ENCODE assay signal across 10 mouse cellular contexts in genomic region chr10:70149093-70149492, GRCm38 (mm10). TPM values are rescaled to one million over a fixed set of nuclear protein-coding genes. Genes with fewer than 3 reads are reported as not detected.
DNase-seq lines count a peak whose midpoint lies in the region; ATAC-seq and TF ChIP-seq lines count a peak whose summit lies in the region.
"Had no signal": no experiment of that assay in that cellular context is flagged by ENCODE, and none has a peak within 500 bp of the region (broad histone marks: within the 10 kb centered on the region; RNA-seq: fewer than 3 reads in every experiment).

No protein-coding gene starts in this region.

- peaks cover 9% of the 10 kb centered on the region; the same call in 1 of the 2 replicates for H3K4me1 ChIP-seq in lung, embryonic 14.5 days (ENCODE audit: insufficient read depth)
- peaks cover 43% of the 10 kb centered on the region for H3K4me1 ChIP-seq in hindbrain, embryonic 13.5 days (replicated peaks)
- H3K4me1 ChIP-seq in intestine, embryonic 16.5 days (ENCODE audit: control insufficient read depth, insufficient read depth, low read length), result peaks cover 17% of the 10 kb centered on the region

- no peak overlapping the region for H3K27ac ChIP-seq in lung, embryonic 14.5 days (ENCODE audit: low read depth)
- peak overlapping the region; percentile 6; the same call in 1 of the 2 replicates for H3K27ac ChIP-seq in hindbrain, embryonic 13.5 days
- no peak overlapping the region for H3K27ac ChIP-seq in intestine, embryonic 16.5 days (ENCODE audit: low read length)
- H3K27ac ChIP-seq: liver, embryonic 15.5 days had no signal

- H3K27me3 ChIP-seq in lung, embryonic 14.5 days (ENCODE audit: insufficient read depth, low read length), result no peaks in the 10 kb centered on the region
- H3K27me3 ChIP-seq in hindbrain, embryonic 13.5 days, result no peaks in the 10 kb centered on the region
- no peaks in the 10 kb centered on the region for H3K27me3 ChIP-seq in intestine, embryonic 16.5 days (replicated peaks; ENCODE audit: control insufficient read depth, insufficient read depth, low read length)
- H3K27me3 ChIP-seq: liver, embryonic 15.5 days had no signal

- H3K9ac ChIP-seq in lung, embryonic 14.5 days, result no peak overlapping the region
- H3K9ac ChIP-seq in hindbrain, embryonic 13.5 days, result no peak overlapping the region
- H3K9ac ChIP-seq in intestine, embryonic 16.5 days (ENCODE audit: low read depth, low read length), result no peak overlapping the region
- H3K9ac ChIP-seq: liver, embryonic 15.5 days had no signal

- H3K4me3 ChIP-seq in lung, embryonic 14.5 days (ENCODE audit: low read depth, low read length), result no peak overlapping the region
- H3K4me3 ChIP-seq in hindbrain, embryonic 13.5 days, result no peak overlapping the region
- no peak overlapping the region for H3K4me3 ChIP-seq in intestine, embryonic 16.5 days (ENCODE audit: low read length)
- H3K4me3 ChIP-seq: liver, embryonic 15.5 days had no signal

- DNase-seq in lung, embryonic 14.5 days, result peak; percentile 83
- no peak for DNase-seq in lung, postnatal 25 days (ENCODE audit: low spot score)
- DNase-seq in embryo, embryonic 9.5 days (ENCODE audit: extremely low spot score), result peak; percentile 58
- peak; percentile 42 for DNase-seq in lung, postnatal 14 days
- DNase-seq in left cerebral cortex, adult 9 months (ENCODE audit: low spot score in 2 of 2), result no peak
- DNase-seq: cerebellum, adult 2 months; right cerebral cortex, adult 18-20 months had no signal

- H3K36me3 ChIP-seq in lung, embryonic 14.5 days (ENCODE audit: insufficient read depth), result peaks cover 44% of the 10 kb centered on the region
- H3K36me3 ChIP-seq in hindbrain, embryonic 13.5 days, result peaks cover 42% of the 10 kb centered on the region
- peaks cover 11% of the 10 kb centered on the region for H3K36me3 ChIP-seq in intestine, embryonic 16.5 days (ENCODE audit: control insufficient read depth, insufficient read depth, low read length)

- no peak overlapping the region for H3K4me2 ChIP-seq in lung, embryonic 14.5 days
- no peak overlapping the region for H3K4me2 ChIP-seq in hindbrain, embryonic 13.5 days
- H3K4me2 ChIP-seq in intestine, embryonic 16.5 days (ENCODE audit: low read depth, low read length), result no peak overlapping the region
- H3K4me2 ChIP-seq: liver, embryonic 15.5 days had no signal

- WGBS in lung, embryonic 14.5 days, result 14% methylated on average over 7 of the region's 7 CpGs
- 29% methylated on average over 7 of the region's 7 CpGs for WGBS in hindbrain, embryonic 13.5 days
- WGBS in intestine, embryonic 16.5 days, result 36% methylated on average over 7 of the region's 7 CpGs

- H3K9me3 ChIP-seq in lung, embryonic 14.5 days (ENCODE audit: low read depth, low read length), result no peaks in the 10 kb centered on the region
- no peaks in the 10 kb centered on the region for H3K9me3 ChIP-seq in hindbrain, embryonic 13.5 days
- no peaks in the 10 kb centered on the region for H3K9me3 ChIP-seq in intestine, embryonic 16.5 days (ENCODE audit: control insufficient read depth, low read length)
- H3K9me3 ChIP-seq: liver, embryonic 15.5 days had no signal

- peak; percentile 40; the same call in 1 of the 2 replicates for ATAC-seq in lung, embryonic 14.5 days (ENCODE audit: insufficient read depth)
- ATAC-seq in hindbrain, embryonic 13.5 days (ENCODE audit: low FRiP score), result no peak
- no peak for ATAC-seq in intestine, embryonic 16.5 days

- no peak for TF ChIP-seq CTCF in lung, embryonic 14.5 days (IDR thresholded peaks at IDR 0.05; ENCODE audit: low read depth)

RNA-seq across cellular contexts. Expression of gene Ccdc6, which starts 52.2 kb away (rescaled TPM):
- 21.9 TPM in 2 replicates for polyA plus RNA-seq in lung, embryonic 14.5 days (2014; fragmentation: Nextera tagmentation; extraction: Ambion mirVana)
- 23.5 and 24.1 TPM in 2 replicates for polyA plus RNA-seq in hindbrain, embryonic 13.5 days (2015; fragmentation: Nextera tagmentation; extraction: Ambion mirVana)
- 11.7 and 13.0 TPM in 2 replicates for polyA plus RNA-seq in intestine, embryonic 16.5 days (2015; fragmentation: Nextera tagmentation; extraction: Ambion mirVana)

RNA-seq across cellular contexts. Expression of gene Mrln, which starts 55.4 kb away (rescaled TPM):
- 0.50 TPM in 1 of 2 replicates, not detected in the other for polyA plus RNA-seq in lung, embryonic 14.5 days (2014; fragmentation: Nextera tagmentation; extraction: Ambion mirVana)
- 0.94 and 1.5 TPM in 2 replicates for polyA plus RNA-seq in hindbrain, embryonic 13.5 days (2015; fragmentation: Nextera tagmentation; extraction: Ambion mirVana)
- polyA plus RNA-seq in intestine, embryonic 16.5 days (2015; fragmentation: Nextera tagmentation; extraction: Ambion mirVana), result 0.65 and 0.95 TPM in 2 replicates

Comparison
In these comparisons a context has a peak if more than half of its experiments do, and no peak if none do; other contexts are left out.
1. DNase-seq: peak in lung, embryonic 14.5 days (single experiment), embryo, embryonic 9.5 days (single experiment) and lung, postnatal 14 days (single experiment); none in lung, postnatal 25 days (single experiment) and left cerebral cortex, adult 9 months (0 of 2).